Mouse (Mus musculus): ENCODE measurements around the gene Ly6f.

DNA sequence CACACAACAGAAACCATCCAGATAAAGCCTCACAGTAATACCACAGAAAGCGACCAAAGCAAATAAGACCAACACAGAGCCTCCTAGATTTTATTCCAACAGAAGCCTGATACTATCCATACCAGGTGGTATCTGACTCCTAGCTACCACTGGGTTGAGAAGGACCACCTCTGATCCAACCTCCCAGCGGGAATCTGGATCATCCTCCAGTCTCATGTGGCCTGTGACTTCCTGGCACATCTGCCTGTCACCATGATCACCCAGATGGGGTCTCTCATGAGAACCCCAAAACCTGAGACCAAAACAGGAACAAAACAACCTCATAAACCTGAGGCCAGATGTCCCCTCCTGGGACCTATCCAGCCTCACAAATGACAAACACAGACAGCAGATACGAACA lies 13.6 kb upstream of the Ly6f start:
- TF ChIP-seq CTCF (conservative IDR thresholded peaks at IDR 0.05; ENCODE audit: low read length) (no peak), POU5F1 (IDR thresholded peaks at IDR 0.05; ENCODE audit: borderline replicate concordance, low read length) (no peak), NANOG (IDR thresholded peaks at IDR 0.05; ENCODE audit: borderline replicate concordance, low read length) (no peak)

All from E14TG2a.4 (cell line).